Mouse (Mus musculus) forebrain, postnatal 0 days (tissue): ENCODE data around the gene Rorc. TPM values are rescaled to one million over a fixed set of nuclear protein-coding genes. Genes with fewer than 3 reads are reported as not detected.

Experiments
- ATAC-seq: fragments of 200-750 bp; cut with Nextera tagmentation; 2 replicates; pipeline ENCODE4 v1.8.0; 2017; ENCODE audit warnings: mild to moderate bottlenecking, moderate library complexity
- DNase-seq: peaks from one replicate; pipeline ENCODE4 v3.0.0-alpha.2; 2015
- H3K27ac ChIP-seq: fragments of 300-500 bp; sonication (generic); 2 replicates; pipeline ENCODE4 v1.5.1; 2014; ENCODE audit warnings: low read depth, mild to moderate bottlenecking, antibody characterized with exemption, low read length, moderate library complexity, mixed read lengths
- H3K27me3 ChIP-seq: fragments of 300-500 bp; sonication (generic); 2 replicates; pipeline ENCODE4 v1.6.1; 2014; ENCODE audit warnings: mild to moderate bottlenecking, low read length, mixed read lengths; ENCODE audit not compliant: insufficient read depth
- H3K36me3 ChIP-seq: fragments of 300-500 bp; sonication (generic); 2 replicates; pipeline ENCODE4 v1.6.1; 2014; ENCODE audit warnings: mild to moderate bottlenecking, moderate library complexity; ENCODE audit not compliant: insufficient read depth
- H3K4me1 ChIP-seq: fragments of 300-500 bp; sonication (generic); 2 replicates; pipeline ENCODE4 v1.6.1; 2014; ENCODE audit warnings: antibody characterized with exemption; ENCODE audit not compliant: insufficient read depth
- H3K4me2 ChIP-seq: fragments of 300-500 bp; sonication (generic); 2 replicates; pipeline ENCODE4 v1.6.1; 2014; ENCODE audit warnings: low read depth, mild to moderate bottlenecking, moderate library complexity
- H3K4me3 ChIP-seq: fragments of 300-500 bp; sonication (generic); 2 replicates; pipeline ENCODE4 v1.5.1; 2014; ENCODE audit warnings: low read depth, low read length, mixed read lengths
- H3K9ac ChIP-seq: fragments of 300-500 bp; sonication (generic); 2 replicates; pipeline ENCODE4 v1.6.1; 2014; ENCODE audit warnings: mild to moderate bottlenecking
- H3K9me3 ChIP-seq: fragments of 300-500 bp; sonication (generic); 2 replicates; pipeline ENCODE4 v1.6.1; 2016; ENCODE audit warnings: low read length
- CTCF ChIP-seq: sonication (generic); IDR thresholded peaks from 2 replicates; pipeline ENCODE4 v1.5.1; 2016; ENCODE audit warnings: antibody characterized with exemption, control low read depth, low read depth
- WGBS: fragments of 180-500 bp; shearing (Covaris S2); extraction: QIAGEN DNeasy Blood & Tissue Kit; methylation state at CpG from one replicate; pipeline ENCODE4 v1.1.7; 2014; 5-methylcytosine and 5-hydroxymethylcytosine counted together
- polyA plus RNA-seq: library from polyadenylated mRNA; unstranded; fragments of >200 nt; fragmentation: Nextera tagmentation; extraction: Ambion mirVana; gene quantifications from 2 replicates; pipeline ENCODE4 v1.2.1, GENCODE M21; 2015
- total RNA-seq: library from RNA; depleted of rRNA; stranded (reverse); fragments of >200 nt; gene quantifications from 2 replicates; pipeline ENCODE4 v1.2.3, GENCODE M21; 2014

The Rorc gene
- total and polyA plus RNA-seq, 2 experiments from 2014 or later, result 0.27 to 0.29 TPM

- Histone ChIP-seq H3K4me2 (no peak overlapping the region), H3K36me3 (no peaks in the 10 kb centered on the region), H3K9ac (no peak overlapping the region), H3K27ac (no peak overlapping the region), H3K4me1 (0 out of 2 replicates have a peak, but pooled peaks cover 4% of the 10 kb centered on the region), H3K27me3 (no peaks in the 10 kb centered on the region), H3K4me3 (no peak overlapping the region), H3K9me3 (no peaks in the 10 kb centered on the region)
- TF ChIP-seq CTCF, result no peak
- ATAC-seq, result no peak
- no peak for DNase-seq
These were observed 2.0 kb downstream of the Rorc start for GRCm38 (mm10) chr3:94374636-94375035.

GRCm38 (mm10) chr3:94375146-94375545, 2.6 kb downstream of the Rorc start:
- WGBS, result 87% methylated on average over 2 of the region's 2 CpGs
- no peak for TF ChIP-seq CTCF
- Histone ChIP-seq H3K9ac (no peak overlapping the region), H3K36me3 (no peaks in the 10 kb centered on the region), H3K27ac (no peak overlapping the region), H3K27me3 (no peaks in the 10 kb centered on the region), H3K4me1 (0 out of 2 replicates have a peak, but pooled peaks cover 4% of the 10 kb centered on the region), H3K4me2 (no peak overlapping the region), H3K9me3 (no peaks in the 10 kb centered on the region), H3K4me3 (no peak overlapping the region)
- ATAC-seq (no peak), DNase-seq (no peak)

GRCm38 (mm10) chr3:94375861-94376260, 3.3 kb downstream of the Rorc start:
- H3K36me3 ChIP-seq, result no peaks in the 10 kb centered on the region
- no peak for ATAC-seq
- WGBS, result 57% methylated on average over 5 of the region's 5 CpGs
- TF ChIP-seq CTCF, result no peak
- no peak overlapping the region for H3K4me2 ChIP-seq
- no peak for DNase-seq
- H3K4me3 ChIP-seq, result no peak overlapping the region
- no peaks in the 10 kb centered on the region for H3K27me3 ChIP-seq
- no peak overlapping the region for H3K9ac ChIP-seq
- 0 out of 2 replicates have a peak, but pooled peaks cover 4% of the 10 kb centered on the region for H3K4me1 ChIP-seq
- H3K9me3 ChIP-seq, result no peaks in the 10 kb centered on the region
- H3K27ac ChIP-seq, result no peak overlapping the region

- Histone ChIP-seq H3K4me3 (no peak overlapping the region), H3K4me2 (no peak overlapping the region), H3K4me1 (0 out of 2 replicates have a peak, but pooled peaks cover 4% of the 10 kb centered on the region), H3K27ac (no peak overlapping the region), H3K9me3 (no peaks in the 10 kb centered on the region), H3K36me3 (no peaks in the 10 kb centered on the region), H3K9ac (no peak overlapping the region), H3K27me3 (no peaks in the 10 kb centered on the region)
- DNase-seq, result no peak
- TF ChIP-seq CTCF, result no peak
- 27% methylated on average over 13 of the region's 13 CpGs for WGBS
- ATAC-seq, result no peak
These were observed 4.7 kb downstream of the Rorc start for GRCm38 (mm10) chr3:94377028-94377923.

- no peak for TF ChIP-seq CTCF
- Histone ChIP-seq H3K27ac (no peak overlapping the region), H3K4me2 (no peak overlapping the region), H3K9me3 (no peaks in the 10 kb centered on the region), H3K4me3 (no peak overlapping the region), H3K36me3 (no peaks in the 10 kb centered on the region), H3K9ac (no peak overlapping the region), H3K4me1 (no peaks in the 10 kb centered on the region), H3K27me3 (no peaks in the 10 kb centered on the region)
- DNase-seq (no peak), ATAC-seq (no peak)
- WGBS, result 25% methylated on average over 9 of the region's 9 CpGs
These were observed 7.4 kb downstream of the Rorc start for GRCm38 (mm10) chr3:94379831-94380510.

GRCm38 (mm10) chr3:94382308-94382707, 9.7 kb downstream of the Rorc start:
- Histone ChIP-seq H3K27me3 (no peaks in the 10 kb centered on the region), H3K9ac (no peak overlapping the region), H3K9me3 (no peaks in the 10 kb centered on the region), H3K4me3 (no peak overlapping the region), H3K4me2 (no peak overlapping the region), H3K27ac (no peak overlapping the region), H3K4me1 (no peaks in the 10 kb centered on the region), H3K36me3 (no peaks in the 10 kb centered on the region)
- TF ChIP-seq CTCF, result no peak
- ATAC-seq (no peak), DNase-seq (no peak)
- WGBS, result 79% methylated on average over 5 of the region's 5 CpGs

GRCm38 (mm10) chr3:94383476-94383875, 10.9 kb downstream of the Rorc start:
- no peak for ATAC-seq
- H3K27ac ChIP-seq, result no peak overlapping the region
- WGBS, result 78% methylated on average over 3 of the region's 3 CpGs

More at GRCm38 (mm10) chr3:94383476-94383875, 10.9 kb downstream of the Rorc start:
- H3K9ac ChIP-seq, result no peak overlapping the region
- H3K4me2 ChIP-seq, result no peak overlapping the region
- H3K27me3 ChIP-seq, result no peaks in the 10 kb centered on the region
- DNase-seq, result no peak
- no peaks in the 10 kb centered on the region for H3K36me3 ChIP-seq
- no peak for TF ChIP-seq CTCF
- H3K9me3 ChIP-seq, result no peaks in the 10 kb centered on the region
- H3K4me1 ChIP-seq, result no peaks in the 10 kb centered on the region
- no peak overlapping the region for H3K4me3 ChIP-seq
